Mouse (Mus musculus) E14TG2a.4 (cell line): ENCODE results near the gene Eif3c.

Source experiments
- H3K27me3 ChIP-seq: 2 replicates; pipeline ENCODE4 v1.6.1; 2014; ENCODE audit warnings: low read length, control low read depth; ENCODE audit not compliant: insufficient read depth
- H3K36me3 ChIP-seq: 2 replicates; pipeline ENCODE4 v1.6.1; 2014; ENCODE audit warnings: low read length, control low read depth; ENCODE audit not compliant: insufficient read depth
- H3K4me1 ChIP-seq: replicated peaks from 2 replicates; pipeline ENCODE4 v1.6.1; 2014; ENCODE audit warnings: low read depth, low read length, control low read depth
- H3K4me3 ChIP-seq: replicated peaks from 2 replicates; pipeline ENCODE4 v1.5.1; 2014; ENCODE audit warnings: mild to moderate bottlenecking, low read length
- H3K9me3 ChIP-seq: 2 replicates; pipeline ENCODE4 v1.6.1; 2014; ENCODE audit warnings: low read length, control low read depth
- CTCF ChIP-seq: conservative IDR thresholded peaks from 2 replicates; pipeline ENCODE4 v1.5.1; 2014; ENCODE audit warnings: low read length
- NANOG ChIP-seq: IDR thresholded peaks from 2 replicates; pipeline ENCODE4 v1.6.1; 2014; ENCODE audit warnings: borderline replicate concordance, low read length, mixed read lengths
- POU5F1 ChIP-seq: IDR thresholded peaks from 2 replicates; pipeline ENCODE4 v1.6.1; 2014; ENCODE audit warnings: low read length, borderline replicate concordance

Eif3c gene

DNA sequence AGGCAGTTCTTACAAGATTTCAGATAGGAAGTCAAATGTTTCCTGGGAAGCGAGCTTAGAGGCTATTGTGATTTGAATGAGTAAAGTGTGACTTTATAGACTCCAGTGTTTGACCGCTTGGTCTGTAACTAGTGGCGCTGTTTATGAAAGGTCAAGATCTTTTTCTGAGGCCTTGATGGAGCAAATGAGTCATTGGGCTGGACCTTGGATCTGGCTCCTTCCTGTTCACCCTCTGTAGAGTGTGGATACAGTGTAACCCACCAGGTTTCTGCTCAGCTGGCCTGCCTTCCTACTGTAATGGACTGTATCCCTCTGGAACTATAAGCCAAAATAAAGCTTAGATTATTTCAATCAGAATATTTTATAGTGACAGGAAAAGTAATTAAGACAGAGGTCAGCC, 54.9 kb downstream of the Eif3c start:
- H3K36me3 ChIP-seq = no peaks in the 10 kb centered on the region; the same call in 1 of the 2 replicates
- H3K9me3 ChIP-seq = no peaks in the 10 kb centered on the region
- H3K27me3 ChIP-seq = no peaks in the 10 kb centered on the region
- TF ChIP-seq POU5F1 = no peak
- no peak for TF ChIP-seq NANOG
- no peak for TF ChIP-seq CTCF
- H3K4me1 ChIP-seq = peaks cover 21% of the 10 kb centered on the region
- no peak overlapping the region for H3K4me3 ChIP-seq

DNA sequence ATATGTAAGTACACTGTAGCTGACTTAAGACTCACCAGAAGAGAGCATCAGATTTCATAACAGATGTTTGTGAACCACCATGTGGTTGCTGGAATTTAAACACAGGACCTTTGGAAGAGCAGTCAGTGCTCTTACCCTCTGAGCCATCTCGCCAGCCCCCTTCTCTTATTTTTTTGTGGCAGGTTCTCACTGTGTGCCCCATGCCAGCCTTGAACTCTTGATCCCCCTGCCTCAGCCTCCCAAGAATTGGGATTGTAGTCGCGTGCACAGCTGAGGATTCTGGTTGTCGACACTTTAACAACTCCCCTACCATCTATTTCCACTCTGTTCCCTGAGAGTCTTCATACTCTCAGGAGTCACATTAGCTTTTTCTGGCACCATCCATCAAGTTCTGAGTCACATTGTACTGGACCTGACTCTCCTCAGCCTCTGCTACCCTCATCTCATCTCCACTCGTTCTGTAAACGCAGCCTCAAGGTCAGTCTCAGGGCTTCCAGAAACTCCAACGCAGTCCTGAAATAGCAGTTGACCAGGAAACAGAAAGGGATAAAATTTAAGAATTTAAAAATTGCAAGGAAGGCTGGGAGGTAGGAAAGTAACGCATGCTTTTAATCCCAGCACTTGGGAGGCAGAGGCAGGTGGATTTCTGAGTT, 59.0 kb downstream of the Eif3c start:
- H3K4me3 ChIP-seq = no peak overlapping the region
- H3K36me3 ChIP-seq = no peaks in the 10 kb centered on the region; the same call in 1 of the 2 replicates
- no peaks in the 10 kb centered on the region for H3K27me3 ChIP-seq
- peaks cover 35% of the 10 kb centered on the region for H3K4me1 ChIP-seq
- no peaks in the 10 kb centered on the region for H3K9me3 ChIP-seq
- no peak for TF ChIP-seq POU5F1
- TF ChIP-seq NANOG = no peak
- no peak for TF ChIP-seq CTCF

DNA sequence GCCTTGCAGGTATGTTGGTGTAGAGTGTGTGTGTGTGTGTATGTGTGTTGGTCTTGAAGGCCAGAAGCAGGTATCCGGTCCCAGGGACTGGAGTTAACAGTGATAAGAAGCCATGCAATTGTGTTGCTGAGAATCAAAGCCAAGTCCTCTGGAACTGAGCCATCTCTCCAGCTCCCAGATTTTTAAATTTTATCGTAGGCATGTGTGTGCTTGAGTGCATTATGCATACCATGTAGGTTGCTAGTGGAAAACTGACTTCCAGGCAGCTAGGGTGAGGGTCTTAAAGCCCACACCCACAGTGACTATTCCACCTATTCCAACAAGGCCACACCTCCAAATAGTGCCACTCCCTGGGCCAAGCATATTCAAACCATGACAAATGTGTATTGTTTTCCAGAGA, 61.3 kb downstream of the Eif3c start:
- no peaks in the 10 kb centered on the region for H3K27me3 ChIP-seq

DNA sequence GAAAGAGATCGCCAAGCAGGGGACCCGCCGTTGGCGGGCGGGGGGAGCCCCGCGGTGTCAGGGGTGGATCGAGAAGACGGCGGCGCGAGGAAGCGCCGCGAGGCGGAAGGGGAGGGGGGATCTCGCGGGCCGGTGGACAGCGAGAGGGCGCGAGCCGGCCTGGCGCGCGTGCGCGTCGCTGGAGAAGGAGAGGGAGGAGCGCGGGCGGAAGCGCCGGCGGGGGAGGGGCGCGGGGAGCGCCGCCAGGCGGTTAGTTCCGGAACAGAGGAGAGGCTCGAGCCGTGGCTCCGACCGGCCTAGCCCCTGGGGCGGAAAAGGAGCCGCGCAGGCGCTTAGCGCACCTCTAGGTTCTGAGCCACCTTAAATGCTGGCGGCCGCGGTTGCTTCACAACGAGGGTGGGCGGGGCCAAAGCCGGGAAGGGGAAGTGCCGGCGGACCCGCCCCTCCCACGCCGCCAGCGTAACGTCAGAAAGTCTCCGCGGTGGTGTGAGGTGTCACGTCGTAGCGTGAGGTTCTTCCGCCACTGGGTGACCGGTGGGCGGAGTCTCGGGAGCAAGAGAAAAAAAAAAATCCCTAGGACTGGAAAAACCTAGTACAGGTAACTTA, 62.8 kb downstream of the Eif3c start, which contains the start of gene Atxn2l:
Gene Atxn2l, minus strand, starts transcription at position 165 of the 606 bp plus-strand sequence.
- Histone ChIP-seq H3K27me3 (no peaks in the 10 kb centered on the region), H3K4me3 (peak within 1 kb of the TSS; percentile 100), H3K36me3 (peaks cover 29% of the 10 kb centered on the region), H3K4me1 (peaks cover 60% of the 10 kb centered on the region), H3K9me3 (no peaks in the 10 kb centered on the region)
- no peak for TF ChIP-seq CTCF

More for the DNA sequence above, 61.3 kb downstream of the Eif3c start:
- H3K4me1 ChIP-seq = peaks cover 50% of the 10 kb centered on the region
- H3K36me3 ChIP-seq = peaks cover 14% of the 10 kb centered on the region
- H3K9me3 ChIP-seq = no peaks in the 10 kb centered on the region
- no peak overlapping the region for H3K4me3 ChIP-seq
- TF ChIP-seq POU5F1 = no peak
- no peak for TF ChIP-seq CTCF
- no peak for TF ChIP-seq NANOG

DNA sequence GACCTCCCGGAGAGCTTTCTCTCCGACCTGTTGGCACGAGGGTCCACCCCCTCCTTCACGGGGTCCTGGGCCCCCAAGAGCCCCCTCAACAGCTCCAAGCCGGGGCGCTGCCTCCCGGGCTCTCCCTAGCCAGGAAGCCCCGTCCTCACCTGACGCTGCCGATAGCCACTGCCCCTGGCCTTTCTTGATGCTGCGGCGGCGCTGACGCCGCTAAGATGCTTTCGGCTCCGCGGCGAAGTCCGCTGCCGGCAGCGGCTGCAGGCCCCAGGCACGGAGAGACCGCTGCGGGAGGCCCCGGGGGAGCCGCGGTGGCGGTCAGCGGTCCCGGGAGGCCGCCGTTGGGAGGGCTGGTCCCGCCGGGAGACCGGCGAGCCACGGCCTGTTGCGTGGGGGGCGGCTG, 63.5 kb downstream of the Eif3c start:
- TF ChIP-seq NANOG = no peak
- TF ChIP-seq POU5F1 = no peak
- peaks cover 36% of the 10 kb centered on the region for H3K36me3 ChIP-seq
- no peaks in the 10 kb centered on the region for H3K9me3 ChIP-seq
- peaks cover 66% of the 10 kb centered on the region for H3K4me1 ChIP-seq
- H3K27me3 ChIP-seq = no peaks in the 10 kb centered on the region
- peak overlapping the region; percentile 100 for H3K4me3 ChIP-seq

DNA sequence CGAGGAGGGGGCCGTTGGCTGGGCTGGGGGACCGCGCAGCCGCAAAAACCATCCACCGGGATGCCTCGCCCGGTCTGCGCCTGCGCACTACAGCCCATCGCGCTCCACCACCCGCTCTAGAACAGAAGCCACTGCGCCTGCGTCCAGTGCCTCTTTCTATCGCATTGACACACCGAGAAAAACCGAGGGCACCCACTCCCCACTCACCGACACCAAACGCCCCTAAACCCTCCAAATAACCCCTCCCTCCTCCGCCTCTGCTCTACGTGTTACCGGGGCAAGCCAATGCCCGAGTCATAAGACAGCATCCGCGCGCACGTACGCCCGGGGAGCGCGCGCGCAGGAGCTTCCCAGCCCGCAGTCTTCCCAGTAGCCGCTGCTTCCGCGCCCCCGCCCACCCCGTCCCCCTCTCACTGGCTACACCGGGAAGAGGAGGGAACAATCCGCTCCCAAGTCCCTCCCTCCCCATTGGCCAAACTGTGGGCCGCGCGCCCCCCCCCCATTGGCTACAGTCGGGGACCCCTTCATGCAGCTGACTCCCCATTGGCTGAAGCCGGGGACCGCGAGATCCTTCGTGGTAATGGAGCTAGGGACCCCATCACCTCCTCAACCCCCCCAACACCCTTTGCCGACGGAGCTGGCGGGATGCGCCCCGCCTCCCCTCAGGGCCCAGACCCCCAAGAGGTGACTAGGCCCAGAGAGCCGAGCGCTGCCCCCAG, 64.0 kb downstream of the Eif3c start:
- TF ChIP-seq CTCF (no peak), NANOG (no peak)
- peaks cover 72% of the 10 kb centered on the region for H3K4me1 ChIP-seq

DNA sequence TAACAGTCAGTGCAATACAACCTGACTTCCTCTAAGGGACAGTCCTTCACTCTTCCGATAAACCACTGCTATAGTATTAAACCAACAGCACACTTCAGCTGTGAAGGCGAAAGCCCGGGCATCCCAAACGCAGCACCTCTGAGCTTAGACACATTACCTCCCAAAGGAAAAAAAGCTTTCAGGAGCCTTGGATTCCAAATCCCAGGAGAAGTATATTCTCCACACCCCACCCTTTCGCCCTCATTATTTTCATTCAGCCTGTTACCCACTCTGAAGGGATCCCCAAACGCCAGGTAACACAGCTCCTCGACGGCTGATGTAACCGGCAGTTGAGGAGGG, 64.6 kb downstream of the Eif3c start:
- no peaks in the 10 kb centered on the region for H3K9me3 ChIP-seq
- no peak for TF ChIP-seq NANOG
- TF ChIP-seq CTCF = no peak
- no peak for TF ChIP-seq POU5F1
- peak overlapping the region; percentile 100 for H3K4me3 ChIP-seq
- H3K27me3 ChIP-seq = no peaks in the 10 kb centered on the region
- H3K4me1 ChIP-seq = peaks cover 72% of the 10 kb centered on the region
- peaks cover 47% of the 10 kb centered on the region for H3K36me3 ChIP-seq

More for the DNA sequence above, 64.0 kb downstream of the Eif3c start:
- no peaks in the 10 kb centered on the region for H3K27me3 ChIP-seq
- peaks cover 41% of the 10 kb centered on the region for H3K36me3 ChIP-seq
- peak overlapping the region; percentile 100 for H3K4me3 ChIP-seq
- no peaks in the 10 kb centered on the region for H3K9me3 ChIP-seq

DNA sequence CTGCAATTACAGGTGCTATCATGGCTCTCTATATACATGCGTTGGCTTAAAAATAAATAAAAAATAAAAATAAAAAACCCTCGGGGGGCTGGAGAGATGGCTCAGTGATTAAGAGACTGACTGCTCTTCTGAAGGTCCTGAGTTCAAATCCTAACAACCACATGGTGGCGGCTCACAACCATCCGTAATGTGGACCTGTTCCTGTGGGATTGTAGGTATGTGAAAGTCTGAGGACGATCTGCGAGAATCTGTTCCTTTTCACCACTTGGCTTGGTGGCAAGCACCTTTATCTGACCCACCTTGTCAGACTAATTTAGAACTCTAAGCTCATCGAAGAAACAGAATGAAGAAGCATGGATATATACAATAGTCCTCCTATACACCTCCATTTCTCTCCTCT, 66.8 kb downstream of the Eif3c start:
- Histone ChIP-seq H3K4me1 (peaks cover 64% of the 10 kb centered on the region), H3K9me3 (no peaks in the 10 kb centered on the region), H3K4me3 (no peak overlapping the region), H3K27me3 (no peaks in the 10 kb centered on the region), H3K36me3 (peaks cover 69% of the 10 kb centered on the region)
- no peak for TF ChIP-seq CTCF
- no peak for TF ChIP-seq NANOG
- no peak for TF ChIP-seq POU5F1
